Mouse (Mus musculus) kidney, embryonic 14.5 days (tissue): Measurements from ENCODE around the gene Snx11. TPM values are rescaled to one million over a fixed set of nuclear protein-coding genes. Genes with fewer than 3 reads are reported as not detected.

Experiments used
- ATAC-seq: fragments of 200-750 bp; cut with Nextera tagmentation; 2 replicates; pipeline ENCODE4 v1.8.0; 2017; ENCODE audit warnings: moderate number of reproducible peaks, mild to moderate bottlenecking, moderate TSS enrichment, moderate library complexity; ENCODE audit not compliant: low FRiP score, low TSS enrichment
- H3K27ac ChIP-seq: fragments of 300-500 bp; sonication (generic); 2 replicates; pipeline ENCODE4 v1.5.1; 2014; ENCODE audit warnings: low read depth, mild to moderate bottlenecking, low read length, moderate library complexity, mixed read lengths
- H3K27me3 ChIP-seq: fragments of 300-500 bp; sonication (generic); 2 replicates; pipeline ENCODE4 v1.6.1; 2014; ENCODE audit warnings: mild to moderate bottlenecking, low read length; ENCODE audit not compliant: control insufficient read depth, insufficient read depth
- H3K36me3 ChIP-seq: fragments of 300-500 bp; sonication (generic); 2 replicates; pipeline ENCODE4 v1.6.1; 2014; ENCODE audit warnings: low read length, mixed read lengths; ENCODE audit not compliant: control insufficient read depth, insufficient read depth
- H3K4me1 ChIP-seq: fragments of 300-500 bp; sonication (generic); 2 replicates; pipeline ENCODE4 v1.6.1; 2014; ENCODE audit warnings: low read length, mixed read lengths; ENCODE audit not compliant: control insufficient read depth, insufficient read depth
- H3K4me2 ChIP-seq: fragments of 300-500 bp; sonication (generic); replicated peaks from 2 replicates; pipeline ENCODE4 v1.6.1; 2014; ENCODE audit warnings: low read depth, mild to moderate bottlenecking, low read length
- H3K4me3 ChIP-seq: fragments of 300-500 bp; sonication (generic); 2 replicates; pipeline ENCODE4 v1.5.1; 2014; ENCODE audit warnings: mild to moderate bottlenecking, low read length
- H3K9ac ChIP-seq: fragments of 300-500 bp; sonication (generic); 2 replicates; pipeline ENCODE4 v1.6.1; 2014; ENCODE audit warnings: low read depth, mild to moderate bottlenecking, low read length, moderate library complexity
- H3K9me3 ChIP-seq: fragments of 300-500 bp; sonication (generic); 2 replicates; pipeline ENCODE4 v1.6.1; 2016; ENCODE audit warnings: low read length; ENCODE audit not compliant: control insufficient read depth
- WGBS: fragments of 180-500 bp; shearing (Covaris S2); extraction: QIAGEN DNeasy Blood & Tissue Kit; methylation state at CpG from one replicate; pipeline ENCODE4 v1.1.7; 2014; 5-methylcytosine and 5-hydroxymethylcytosine counted together
- polyA plus RNA-seq: library from polyadenylated mRNA; unstranded; fragments of >200 nt; fragmentation: Nextera tagmentation; extraction: Ambion mirVana; gene quantifications from 2 replicates; pipeline ENCODE4 v1.2.1, GENCODE M21; 2014

Gene Snx11
- polyA plus RNA-seq, 1 experiment from 2014 or later = 10.2 TPM

GRCm38 (mm10) chr11:96761984-96762383 is 15.4 kb downstream of the Snx11 start:
- Histone ChIP-seq H3K27me3 (no peaks in the 10 kb centered on the region), H3K9ac (no peak overlapping the region), H3K4me1 (peaks cover 13% of the 10 kb centered on the region; the same call in 1 of the 2 replicates), H3K4me2 (no peak overlapping the region), H3K36me3 (no peaks in the 10 kb centered on the region), H3K9me3 (no peaks in the 10 kb centered on the region), H3K4me3 (no peak overlapping the region), H3K27ac (no peak overlapping the region)
- WGBS = 45% methylated on average over 7 of the region's 7 CpGs
- ATAC-seq = no peak

- Histone ChIP-seq H3K9me3 (no peaks in the 10 kb centered on the region), H3K4me2 (no peak overlapping the region), H3K27ac (no peak overlapping the region), H3K27me3 (no peaks in the 10 kb centered on the region), H3K36me3 (no peaks in the 10 kb centered on the region), H3K9ac (no peak overlapping the region), H3K4me1 (peaks cover 6% of the 10 kb centered on the region; the same call in 1 of the 2 replicates), H3K4me3 (no peak overlapping the region)
- WGBS = 56% methylated on average over 3 of the region's 3 CpGs
- ATAC-seq = peak; percentile 30; the same call in 1 of the 2 replicates
Measured at GRCm38 (mm10) chr11:96760042-96760441, 17.3 kb downstream of the Snx11 start.

- no peak for ATAC-seq
- H3K4me1 ChIP-seq = peaks cover 6% of the 10 kb centered on the region; the same call in 1 of the 2 replicates
- WGBS = 64% methylated on average over 5 of the region's 5 CpGs
- no peaks in the 10 kb centered on the region for H3K9me3 ChIP-seq
- no peaks in the 10 kb centered on the region for H3K36me3 ChIP-seq
- H3K4me3 ChIP-seq = no peak overlapping the region
- no peak overlapping the region for H3K4me2 ChIP-seq
- H3K9ac ChIP-seq = no peak overlapping the region
- no peaks in the 10 kb centered on the region for H3K27me3 ChIP-seq
- H3K27ac ChIP-seq = no peak overlapping the region
Measured at GRCm38 (mm10) chr11:96758402-96758801, 19.0 kb downstream of the Snx11 start.

GRCm38 (mm10) chr11:96757421-96757820 is 19.9 kb downstream of the Snx11 start:
- no peak for ATAC-seq
- H3K36me3 ChIP-seq = no peaks in the 10 kb centered on the region
- no peak overlapping the region for H3K4me2 ChIP-seq
- H3K4me1 ChIP-seq = peaks cover 5% of the 10 kb centered on the region; the same call in 1 of the 2 replicates
- no peaks in the 10 kb centered on the region for H3K27me3 ChIP-seq
- H3K27ac ChIP-seq = no peak overlapping the region
- no peak overlapping the region for H3K4me3 ChIP-seq
- no peak overlapping the region for H3K9ac ChIP-seq
- no peaks in the 10 kb centered on the region for H3K9me3 ChIP-seq
- 54% methylated on average over 4 of the region's 4 CpGs for WGBS

GRCm38 (mm10) chr11:96755298-96755697 is 22.1 kb downstream of the Snx11 start:
- Histone ChIP-seq H3K36me3 (no peaks in the 10 kb centered on the region), H3K9me3 (no peaks in the 10 kb centered on the region), H3K27me3 (no peaks in the 10 kb centered on the region), H3K9ac (no peak overlapping the region), H3K27ac (no peak overlapping the region), H3K4me2 (no peak overlapping the region), H3K4me1 (no peaks in the 10 kb centered on the region), H3K4me3 (no peak overlapping the region)
- WGBS = 95% methylated on average over 2 of the region's 2 CpGs
- no peak for ATAC-seq

GRCm38 (mm10) chr11:96747555-96747954 is 29.8 kb downstream of the Snx11 start:
- Histone ChIP-seq H3K4me2 (no peak overlapping the region), H3K4me3 (no peak overlapping the region), H3K27me3 (no peaks in the 10 kb centered on the region), H3K27ac (no peak overlapping the region), H3K9me3 (no peaks in the 10 kb centered on the region), H3K9ac (no peak overlapping the region), H3K4me1 (0 out of 2 replicates have a peak, but pooled peaks cover 3% of the 10 kb centered on the region), H3K36me3 (no peaks in the 10 kb centered on the region)
- 55% methylated on average over 3 of the region's 3 CpGs for WGBS
- no peak for ATAC-seq

- Histone ChIP-seq H3K4me2 (no peak overlapping the region), H3K9me3 (no peaks in the 10 kb centered on the region), H3K4me1 (0 out of 2 replicates have a peak, but pooled peaks cover 3% of the 10 kb centered on the region), H3K27ac (no peak overlapping the region), H3K4me3 (no peak overlapping the region), H3K27me3 (no peaks in the 10 kb centered on the region; the same call in 1 of the 2 replicates), H3K36me3 (no peaks in the 10 kb centered on the region), H3K9ac (no peak overlapping the region)
- 73% methylated on average over 6 of the region's 6 CpGs for WGBS
- ATAC-seq = no peak
Measured at GRCm38 (mm10) chr11:96746648-96747047, 30.7 kb downstream of the Snx11 start.

- Histone ChIP-seq H3K27me3 (no peaks in the 10 kb centered on the region; the same call in 1 of the 2 replicates), H3K9ac (no peak overlapping the region)
Measured at GRCm38 (mm10) chr11:96743891-96744290, 33.5 kb downstream of the Snx11 start.

GRCm38 (mm10) chr11:96743000-96743399 is 34.4 kb downstream of the Snx11 start:
- Histone ChIP-seq H3K9me3 (no peaks in the 10 kb centered on the region), H3K36me3 (no peaks in the 10 kb centered on the region), H3K4me2 (no peak overlapping the region), H3K27me3 (no peaks in the 10 kb centered on the region; the same call in 1 of the 2 replicates), H3K4me1 (0 out of 2 replicates have a peak, but pooled peaks cover 8% of the 10 kb centered on the region), H3K9ac (no peak overlapping the region), H3K4me3 (no peak overlapping the region), H3K27ac (0 out of 2 replicates have a peak overlapping the region, but pooled peaks have one; percentile 78)
- WGBS = 59% methylated on average over 11 of the region's 11 CpGs
- peak; percentile 18; the same call in 1 of the 2 replicates for ATAC-seq

More at GRCm38 (mm10) chr11:96743891-96744290, 33.5 kb downstream of the Snx11 start:
- H3K4me2 ChIP-seq = no peak overlapping the region
- 69% methylated on average over 4 of the region's 4 CpGs for WGBS
- H3K27ac ChIP-seq = peak overlapping the region; percentile 78; the same call in 1 of the 2 replicates
- H3K4me3 ChIP-seq = no peak overlapping the region
- no peak for ATAC-seq
- H3K36me3 ChIP-seq = no peaks in the 10 kb centered on the region
- 0 out of 2 replicates have a peak, but pooled peaks cover 3% of the 10 kb centered on the region for H3K4me1 ChIP-seq
- H3K9me3 ChIP-seq = no peaks in the 10 kb centered on the region
